Mouse (Mus musculus): ENCODE measurements around the gene Nrxn1. TPM values are rescaled to one million over a fixed set of nuclear protein-coding genes. Genes with fewer than 3 reads are reported as not detected.

Nrxn1 gene
- total and polyA plus RNA-seq, 3 experiments, result 0.22 TPM; not detected in 2

- H3K36me3 ChIP-seq (replicated peaks), result no peaks in the 10 kb centered on the region
- DNase-seq (ENCODE audit: low spot score) (no peak), ATAC-seq (ENCODE audit: extremely low read depth, insufficient number of reproducible peaks, low FRiP score, poor library complexity, severe bottlenecking) (no peak)
- TF ChIP-seq TAL1 (conservative IDR thresholded peaks at IDR 0.05; ENCODE audit: low read depth, low read length) (no peak), CTCF (IDR thresholded peaks at IDR 0.05; ENCODE audit: low read depth, low read length) (no peak), GATA1 (IDR thresholded peaks at IDR 0.05; ENCODE audit: borderline replicate concordance, low read length) (no peak), GATA2 (IDR thresholded peaks at IDR 0.05; ENCODE audit: borderline replicate concordance, low read depth, low read length) (no peak), POLR2AphosphoS5 (IDR thresholded peaks at IDR 0.05; ENCODE audit: insufficient replicate concordance, low read depth, low read length) (no peak)
- H3K4me1 ChIP-seq (ENCODE audit: insufficient read depth, low read depth, low read length), result no peaks in the 10 kb centered on the region
- no peaks in the 10 kb centered on the region for H3K27me3 ChIP-seq (ENCODE audit: insufficient read depth, low read length)
- H3K9me3 ChIP-seq (replicated peaks), result no peaks in the 10 kb centered on the region
- no peak overlapping the region for H3K4me3 ChIP-seq (ENCODE audit: low read depth, low read length)
Observed at GRCm38 (mm10) chr17:90638970-90639524, 453.8 kb downstream of the Nrxn1 start.

- DNase-seq (ENCODE audit: low spot score), result no peak
- no peak overlapping the region for H3K4me3 ChIP-seq (ENCODE audit: low read depth, low read length)
- no peak for TF ChIP-seq TAL1 (conservative IDR thresholded peaks at IDR 0.05; ENCODE audit: low read depth, low read length)
- no peak for TF ChIP-seq POLR2AphosphoS5 (IDR thresholded peaks at IDR 0.05; ENCODE audit: insufficient replicate concordance, low read depth, low read length)
- TF ChIP-seq GATA2 (IDR thresholded peaks at IDR 0.05; ENCODE audit: borderline replicate concordance, low read depth, low read length), result no peak
- TF ChIP-seq CTCF (IDR thresholded peaks at IDR 0.05; ENCODE audit: low read depth, low read length), result no peak
- no peak for TF ChIP-seq GATA1 (IDR thresholded peaks at IDR 0.05; ENCODE audit: borderline replicate concordance, low read length)
- H3K9me3 ChIP-seq (replicated peaks), result no peaks in the 10 kb centered on the region
- H3K4me1 ChIP-seq (ENCODE audit: insufficient read depth, low read depth, low read length), result no peaks in the 10 kb centered on the region
- no peak for ATAC-seq (ENCODE audit: extremely low read depth, insufficient number of reproducible peaks, low FRiP score, poor library complexity, severe bottlenecking)
- H3K36me3 ChIP-seq (replicated peaks), result no peaks in the 10 kb centered on the region
- H3K27me3 ChIP-seq (ENCODE audit: insufficient read depth, low read length), result no peaks in the 10 kb centered on the region
Observed at GRCm38 (mm10) chr17:90638183-90638727, 454.6 kb downstream of the Nrxn1 start.

DNA sequence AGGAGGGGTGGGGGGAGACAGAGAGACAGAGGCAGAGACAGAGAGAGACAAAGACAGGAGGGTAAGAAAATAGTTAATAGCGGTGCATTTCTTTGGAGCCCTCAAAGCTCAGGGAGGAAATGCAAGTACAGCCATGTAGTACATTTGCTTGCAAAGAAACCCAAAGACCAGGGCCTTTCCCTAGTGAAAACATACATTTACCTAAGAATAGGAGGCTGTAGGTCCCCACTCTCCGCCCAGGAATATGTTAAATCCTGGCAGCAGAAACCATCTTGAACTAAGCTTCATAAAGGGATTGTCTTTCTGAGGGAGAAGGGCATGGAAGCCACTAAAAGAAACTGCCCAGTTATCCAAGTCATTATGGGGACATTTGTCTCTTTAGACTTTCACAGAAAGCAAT is 461.5 kb downstream of the Nrxn1 start:
- Histone ChIP-seq H3K27me3 (ENCODE audit: insufficient read depth, low read length) (no peaks in the 10 kb centered on the region), H3K36me3 (replicated peaks) (no peaks in the 10 kb centered on the region), H3K9me3 (replicated peaks) (0 out of 2 replicates have a peak, but pooled peaks cover 4% of the 10 kb centered on the region), H3K4me1 (ENCODE audit: insufficient read depth, low read depth, low read length) (no peaks in the 10 kb centered on the region), H3K4me3 (ENCODE audit: low read depth, low read length) (no peak overlapping the region)
- DNase-seq (ENCODE audit: low spot score), result no peak
- TF ChIP-seq GATA1 (IDR thresholded peaks at IDR 0.05; ENCODE audit: borderline replicate concordance, low read length), result no peak
- no peak for TF ChIP-seq CTCF (IDR thresholded peaks at IDR 0.05; ENCODE audit: low read depth, low read length)
- TF ChIP-seq GATA2 (IDR thresholded peaks at IDR 0.05; ENCODE audit: borderline replicate concordance, low read depth, low read length), result no peak
- no peak for TF ChIP-seq POLR2AphosphoS5 (IDR thresholded peaks at IDR 0.05; ENCODE audit: insufficient replicate concordance, low read depth, low read length)
- no peak for TF ChIP-seq TAL1 (conservative IDR thresholded peaks at IDR 0.05; ENCODE audit: low read depth, low read length)
- ATAC-seq (ENCODE audit: extremely low read depth, insufficient number of reproducible peaks, low FRiP score, poor library complexity, severe bottlenecking), result no peak

DNA sequence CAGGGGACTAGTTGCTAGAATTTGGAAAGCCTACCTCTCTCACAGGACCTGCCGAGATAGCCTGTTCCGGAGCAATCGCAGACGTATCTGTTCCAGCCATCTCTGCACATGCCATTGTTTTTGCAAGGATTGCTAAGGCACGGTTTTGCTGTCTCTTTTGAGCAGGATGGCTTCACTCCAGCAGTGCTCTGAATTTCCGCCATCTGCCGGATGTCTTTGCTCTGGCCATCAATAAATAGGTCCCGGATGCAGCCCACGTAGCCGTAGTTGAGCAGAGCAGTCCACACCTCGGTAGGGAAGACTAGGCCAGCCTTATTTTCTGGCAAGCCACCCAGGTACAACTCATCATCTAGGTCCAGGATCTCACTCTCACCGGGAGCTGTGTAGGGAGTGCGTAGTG is 463.0 kb downstream of the Nrxn1 start:
- Histone ChIP-seq H3K9me3 (replicated peaks) (0 out of 2 replicates have a peak, but pooled peaks cover 4% of the 10 kb centered on the region), H3K36me3 (replicated peaks) (no peaks in the 10 kb centered on the region), H3K4me1 (ENCODE audit: insufficient read depth, low read depth, low read length) (no peaks in the 10 kb centered on the region), H3K27me3 (ENCODE audit: insufficient read depth, low read length) (no peaks in the 10 kb centered on the region), H3K4me3 (ENCODE audit: low read depth, low read length) (no peak overlapping the region)
- DNase-seq (ENCODE audit: low spot score) (no peak), ATAC-seq (ENCODE audit: extremely low read depth, insufficient number of reproducible peaks, low FRiP score, poor library complexity, severe bottlenecking) (no peak)
- TF ChIP-seq POLR2AphosphoS5 (IDR thresholded peaks at IDR 0.05; ENCODE audit: insufficient replicate concordance, low read depth, low read length), result no peak
- TF ChIP-seq CTCF (IDR thresholded peaks at IDR 0.05; ENCODE audit: low read depth, low read length), result no peak

- TF ChIP-seq GATA1 (IDR thresholded peaks at IDR 0.05; ENCODE audit: borderline replicate concordance, low read length), result no peak
- no peak for TF ChIP-seq TAL1 (conservative IDR thresholded peaks at IDR 0.05; ENCODE audit: low read depth, low read length)
- no peak for TF ChIP-seq POLR2AphosphoS5 (IDR thresholded peaks at IDR 0.05; ENCODE audit: insufficient replicate concordance, low read depth, low read length)
- no peak for TF ChIP-seq GATA2 (IDR thresholded peaks at IDR 0.05; ENCODE audit: borderline replicate concordance, low read depth, low read length)
- TF ChIP-seq CTCF (IDR thresholded peaks at IDR 0.05; ENCODE audit: low read depth, low read length), result no peak
- DNase-seq (ENCODE audit: low spot score), result no peak
Observed at GRCm38 (mm10) chr17:90628469-90628868, 464.4 kb downstream of the Nrxn1 start.

DNA sequence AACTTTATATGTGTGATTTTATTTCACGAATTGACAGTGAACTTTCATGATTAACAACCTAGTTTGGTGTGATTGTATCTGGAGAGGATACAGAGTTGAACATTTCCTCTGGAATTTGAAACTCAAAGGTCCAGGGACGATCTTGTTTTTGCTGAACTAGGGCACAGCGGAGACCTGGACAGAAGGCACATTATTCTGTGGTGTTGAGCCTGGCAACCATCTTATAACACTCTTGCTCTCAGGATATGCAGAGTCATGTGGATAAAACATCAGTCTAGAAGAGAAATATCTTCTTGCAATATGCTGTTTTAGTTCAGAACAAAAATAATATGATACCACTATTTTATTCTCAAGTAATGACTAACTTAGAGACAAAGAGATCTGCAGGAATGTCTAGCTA is 464.9 kb downstream of the Nrxn1 start:
- DNase-seq (ENCODE audit: low spot score) (no peak), ATAC-seq (ENCODE audit: extremely low read depth, insufficient number of reproducible peaks, low FRiP score, poor library complexity, severe bottlenecking) (no peak)
- H3K4me1 ChIP-seq (ENCODE audit: insufficient read depth, low read depth, low read length), result no peaks in the 10 kb centered on the region
- H3K9me3 ChIP-seq (replicated peaks), result 0 out of 2 replicates have a peak, but pooled peaks cover 6% of the 10 kb centered on the region
- no peaks in the 10 kb centered on the region for H3K36me3 ChIP-seq (replicated peaks)
- H3K4me3 ChIP-seq (ENCODE audit: low read depth, low read length), result no peak overlapping the region
- TF ChIP-seq POLR2AphosphoS5 (IDR thresholded peaks at IDR 0.05; ENCODE audit: insufficient replicate concordance, low read depth, low read length) (no peak), TAL1 (conservative IDR thresholded peaks at IDR 0.05; ENCODE audit: low read depth, low read length) (no peak), GATA2 (IDR thresholded peaks at IDR 0.05; ENCODE audit: borderline replicate concordance, low read depth, low read length) (no peak), GATA1 (IDR thresholded peaks at IDR 0.05; ENCODE audit: borderline replicate concordance, low read length) (no peak), CTCF (IDR thresholded peaks at IDR 0.05; ENCODE audit: low read depth, low read length) (no peak)
- H3K27me3 ChIP-seq (ENCODE audit: insufficient read depth, low read length), result no peaks in the 10 kb centered on the region

More at GRCm38 (mm10) chr17:90628469-90628868, 464.4 kb downstream of the Nrxn1 start:
- Histone ChIP-seq H3K36me3 (replicated peaks) (no peaks in the 10 kb centered on the region), H3K27me3 (ENCODE audit: insufficient read depth, low read length) (no peaks in the 10 kb centered on the region), H3K9me3 (replicated peaks) (0 out of 2 replicates have a peak, but pooled peaks cover 4% of the 10 kb centered on the region), H3K4me1 (ENCODE audit: insufficient read depth, low read depth, low read length) (no peaks in the 10 kb centered on the region), H3K4me3 (ENCODE audit: low read depth, low read length) (no peak overlapping the region)
- no peak for ATAC-seq (ENCODE audit: extremely low read depth, insufficient number of reproducible peaks, low FRiP score, poor library complexity, severe bottlenecking)

Data from G1E (cell line).